Mouse (Mus musculus) spleen, adult 2 months (tissue): ENCODE measurements around the gene Tbc1d20.

Experiments
- CTCF ChIP-seq: fragments of 200-500 bp; IDR thresholded peaks from 2 replicates; pipeline ENCODE4 v1.5.1; 2011; ENCODE audit warnings: mild to moderate bottlenecking, inconsistent platforms; ENCODE audit not compliant: insufficient read depth, insufficient read length, insufficient replicate concordance; ENCODE audit errors: extremely low read depth
- POLR2A ChIP-seq: fragments of 200-500 bp; IDR thresholded peaks from 2 replicates; pipeline ENCODE4 v1.6.1; 2011; ENCODE audit warnings: low read depth, low read length, inconsistent platforms

- TF ChIP-seq CTCF (no peak), POLR2A (no peak)
These were observed 32.5 kb downstream of the Tbc1d20 start for GRCm38 (mm10) chr2:152326157-152326556.
